Mouse (Mus musculus) CD4-positive, CD25-positive, alpha-beta regulatory T cell, adult 9 weeks (primary cell): ENCODE data around the gene Frmd3. TPM values are rescaled to one million over a fixed set of nuclear protein-coding genes. Genes with fewer than 3 reads are reported as not detected.

Experiments
- polyA plus RNA-seq: library from polyadenylated mRNA; unstranded; fragments of 100-300 nt; shearing (Covaris generic); gene quantifications from one replicate; pipeline ENCODE4 v1.2.1, GENCODE M21; 2017

The Frmd3 gene
- not detected for polyA plus RNA-seq

GRCm38 (mm10) chr4:74013211-74014047 is at the start of gene Frmd3:
Gene Frmd3 (plus strand): TSS chr4:74013442.

DNA sequence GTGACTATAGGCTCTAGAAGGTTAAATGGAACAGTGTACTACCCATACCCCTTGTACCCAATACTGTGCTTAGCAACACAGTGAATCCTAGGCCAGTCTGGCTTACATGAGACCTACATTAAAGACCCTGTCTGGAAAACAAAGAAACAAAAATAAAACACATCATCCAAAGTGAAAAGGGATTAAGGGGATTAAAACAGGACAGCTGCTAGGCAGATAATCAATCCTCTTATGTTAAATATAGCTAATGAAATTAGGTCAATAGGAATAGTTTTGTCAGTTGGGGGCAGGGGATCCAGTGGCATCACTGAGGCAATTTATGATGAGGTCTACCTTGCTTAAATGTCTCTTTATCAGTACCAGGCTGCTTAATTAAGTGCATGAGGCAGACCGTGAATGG is 228.9 kb downstream of the Frmd3 start, which contains the start of gene Kdm4c:
Gene Kdm4c, plus strand, starts transcription at position 322 of the 400 bp plus-strand sequence.

Other genes with a start within 250 kb of the Frmd3 start
- not detected for gene Rasef, start 222.4 kb upstream of the Frmd3 start, polyA plus RNA-seq
- not detected for gene Gm11758, start 137.2 kb upstream of the Frmd3 start, polyA plus RNA-seq
- not detected for gene Gm11757, start 122.3 kb upstream of the Frmd3 start, polyA plus RNA-seq
- not detected for gene Gm13871, start 107.5 kb upstream of the Frmd3 start, polyA plus RNA-seq
- gene Gm11756, start 92.7 kb upstream of the Frmd3 start, polyA plus RNA-seq, result not detected
- not detected for gene 2310002L09Rik, start 62.6 kb upstream of the Frmd3 start, polyA plus RNA-seq
- 49.6 TPM for gene Kdm4c, start 229.1 kb downstream of the Frmd3 start, polyA plus RNA-seq